Mouse (Mus musculus) liver, postnatal 0 days (tissue): ENCODE data around the gene Trappc11. TPM values are rescaled to one million over a fixed set of nuclear protein-coding genes. Genes with fewer than 3 reads are reported as not detected.
"Not testable (repeated sequence)": the region's sequence is repeated elsewhere in the genome, so short reads cannot be mapped to it uniquely, and the experiment has no call there.

Source experiments
- ATAC-seq: fragments of 200-750 bp; cut with Nextera tagmentation; 2 replicates; pipeline ENCODE4 v1.8.0; 2017; ENCODE audit warnings: mild to moderate bottlenecking, moderate library complexity
- DNase-seq: peaks from one replicate; pipeline ENCODE4 v3.0.0-alpha.2; 2016
- H3K27ac ChIP-seq: fragments of 300-500 bp; sonication (generic); 2 replicates; pipeline ENCODE4 v1.5.1; 2014; ENCODE audit warnings: antibody characterized with exemption, moderate library complexity, mild to moderate bottlenecking, low read depth
- H3K27me3 ChIP-seq: fragments of 300-500 bp; sonication (generic); 2 replicates; pipeline ENCODE4 v1.6.1; 2014; ENCODE audit warnings: low read length, control low read depth, mixed read lengths; ENCODE audit not compliant: insufficient read depth
- H3K36me3 ChIP-seq: fragments of 300-500 bp; sonication (generic); replicated peaks from 2 replicates; pipeline ENCODE4 v1.6.1; 2014; ENCODE audit warnings: mild to moderate bottlenecking, control low read depth, low read length, moderate library complexity, mixed read lengths; ENCODE audit not compliant: insufficient read depth
- H3K4me1 ChIP-seq: fragments of 300-500 bp; sonication (generic); 2 replicates; pipeline ENCODE4 v1.6.1; 2014; ENCODE audit warnings: antibody characterized with exemption, mild to moderate bottlenecking, control low read depth; ENCODE audit not compliant: insufficient read depth
- H3K4me2 ChIP-seq: fragments of 300-500 bp; sonication (generic); 2 replicates; pipeline ENCODE4 v1.6.1; 2014; ENCODE audit warnings: low read depth, mild to moderate bottlenecking, low read length, moderate library complexity, mixed read lengths
- H3K4me3 ChIP-seq: fragments of 300-500 bp; sonication (generic); 2 replicates; pipeline ENCODE4 v1.5.1; 2014; ENCODE audit warnings: low read depth, low read length
- H3K9ac ChIP-seq: fragments of 300-500 bp; sonication (generic); replicated peaks from 2 replicates; pipeline ENCODE4 v1.6.1; 2014; ENCODE audit warnings: mild to moderate bottlenecking, moderate library complexity
- H3K9me3 ChIP-seq: fragments of 300-500 bp; sonication (generic); 2 replicates; pipeline ENCODE4 v1.6.1; 2016; ENCODE audit warnings: mild to moderate bottlenecking, control low read depth, low read length, mixed read lengths
- CTCF ChIP-seq: sonication (generic); IDR thresholded peaks from 2 replicates; pipeline ENCODE4 v1.5.1; 2016; ENCODE audit warnings: antibody characterized with exemption, low read depth
- EP300 ChIP-seq: IDR thresholded peaks from 2 replicates; pipeline ENCODE4 v1.6.1; 2016; ENCODE audit warnings: antibody characterized with exemption, low read depth, mild to moderate bottlenecking
- WGBS: fragments of 180-500 bp; shearing (Covaris S2); extraction: QIAGEN DNeasy Blood & Tissue Kit; methylation state at CpG from one replicate; pipeline ENCODE4 v1.1.7; 2014; ENCODE audit not compliant: insufficient replicate concordance; 5-methylcytosine and 5-hydroxymethylcytosine counted together
- polyA plus RNA-seq: library from polyadenylated mRNA; unstranded; fragments of >200 nt; fragmentation: Nextera tagmentation; extraction: Ambion mirVana; gene quantifications from 2 replicates; pipeline ENCODE4 v1.2.1, GENCODE M21; 2015

Trappc11 gene
- polyA plus RNA-seq, 1 experiment from 2014 or later = 10.2 TPM

DNA sequence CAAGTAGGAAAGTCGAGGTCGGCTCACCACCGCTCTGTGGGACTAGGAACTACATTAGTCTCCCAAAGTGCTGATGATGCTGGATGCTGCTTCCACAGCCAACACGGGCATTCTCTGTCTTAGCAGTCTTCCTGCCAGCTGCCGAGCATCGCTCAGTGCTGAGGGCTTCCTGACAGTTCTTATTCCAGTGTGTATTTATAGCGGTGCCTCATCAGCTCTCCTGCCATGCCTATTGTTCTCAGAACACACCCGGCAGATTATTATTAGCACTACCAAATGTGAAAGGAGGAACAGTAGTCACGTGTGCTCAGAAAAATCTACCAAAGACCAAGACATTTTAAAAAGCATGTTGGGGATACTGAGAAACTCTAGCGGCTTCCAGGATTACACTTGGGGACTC, 71.6 kb downstream of the Trappc11 start:
- Histone ChIP-seq H3K4me2 (no peak overlapping the region), H3K4me1 (no peaks in the 10 kb centered on the region), H3K27me3 (no peaks in the 10 kb centered on the region), H3K9ac (no peak overlapping the region), H3K36me3 (no peaks in the 10 kb centered on the region), H3K27ac (no peak overlapping the region), H3K4me3 (no peak overlapping the region), H3K9me3 (peaks cover 2% of the 10 kb centered on the region; the same call in 1 of the 2 replicates)
- DNase-seq (no peak), ATAC-seq (peak; percentile 31; the same call in 1 of the 2 replicates)
- no peak for TF ChIP-seq EP300
- no peak for TF ChIP-seq CTCF
- 62% methylated on average over 10 of the region's 10 CpGs for WGBS

DNA sequence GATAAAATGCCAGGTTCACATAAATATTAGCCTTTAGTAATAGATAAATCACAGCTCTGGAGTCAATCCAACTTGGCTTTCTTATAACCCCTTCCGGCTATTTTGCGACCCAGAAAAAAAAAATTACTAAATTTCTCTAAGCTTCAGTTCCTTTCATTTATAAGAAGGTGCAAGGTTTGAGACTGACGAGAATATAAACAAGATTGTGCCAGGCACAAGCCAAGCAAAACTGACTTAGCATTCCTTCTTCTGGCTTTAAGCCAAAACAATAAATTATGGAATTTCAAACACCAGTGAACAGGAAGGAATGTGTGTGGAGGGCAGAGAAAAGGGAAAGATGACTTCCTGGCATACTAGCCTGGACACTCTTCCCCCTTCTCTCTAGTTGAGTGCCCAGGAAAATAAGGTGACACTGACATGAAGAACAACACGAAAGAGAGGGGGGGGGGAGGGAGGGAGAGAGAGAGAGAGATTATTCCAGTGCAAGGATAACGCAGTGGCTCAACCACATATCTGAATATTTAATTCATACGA, 74.0 kb downstream of the Trappc11 start:
- Histone ChIP-seq H3K27me3 (no peaks in the 10 kb centered on the region), H3K9me3 (peaks cover 2% of the 10 kb centered on the region; the same call in 1 of the 2 replicates), H3K9ac (no peak overlapping the region), H3K4me2 (no peak overlapping the region), H3K4me1 (no peaks in the 10 kb centered on the region), H3K27ac (no peak overlapping the region), H3K4me3 (no peak overlapping the region), H3K36me3 (no peaks in the 10 kb centered on the region)
- no peak for DNase-seq
- 81% methylated on average over 6 of the region's 6 CpGs for WGBS
- TF ChIP-seq CTCF = no peak
- TF ChIP-seq EP300 = no peak
- ATAC-seq = no peak

DNA sequence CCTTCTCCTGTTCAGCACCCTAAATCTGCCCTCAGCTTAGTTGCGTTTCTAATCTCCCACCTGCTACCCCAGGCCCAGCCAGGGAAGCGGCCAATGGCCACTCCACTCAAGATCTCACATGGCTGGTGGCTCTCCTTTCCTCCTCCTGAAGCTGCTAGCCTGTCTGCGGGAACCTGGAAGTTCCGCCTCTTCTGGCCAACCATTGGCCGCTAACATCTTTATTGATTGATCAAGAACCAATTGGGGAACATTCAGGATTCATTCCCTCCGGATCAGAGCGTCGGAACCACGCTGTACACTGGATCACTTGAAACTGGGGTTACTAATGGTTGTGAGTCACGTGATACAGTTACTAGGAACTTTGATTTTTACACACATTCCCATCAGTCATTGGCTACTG, 74.7 kb downstream of the Trappc11 start:
- H3K36me3 ChIP-seq = no peaks in the 10 kb centered on the region
- H3K4me3 ChIP-seq = no peak overlapping the region
- H3K9ac ChIP-seq = no peak overlapping the region
- H3K27ac ChIP-seq = no peak overlapping the region
- DNase-seq = no peak
- no peak for ATAC-seq
- H3K27me3 ChIP-seq = no peaks in the 10 kb centered on the region
- no peak for TF ChIP-seq EP300
- no peak overlapping the region for H3K4me2 ChIP-seq
- peaks cover 2% of the 10 kb centered on the region; the same call in 1 of the 2 replicates for H3K9me3 ChIP-seq
- no peaks in the 10 kb centered on the region for H3K4me1 ChIP-seq
- 83% methylated on average over 10 of the region's 10 CpGs for WGBS

DNA sequence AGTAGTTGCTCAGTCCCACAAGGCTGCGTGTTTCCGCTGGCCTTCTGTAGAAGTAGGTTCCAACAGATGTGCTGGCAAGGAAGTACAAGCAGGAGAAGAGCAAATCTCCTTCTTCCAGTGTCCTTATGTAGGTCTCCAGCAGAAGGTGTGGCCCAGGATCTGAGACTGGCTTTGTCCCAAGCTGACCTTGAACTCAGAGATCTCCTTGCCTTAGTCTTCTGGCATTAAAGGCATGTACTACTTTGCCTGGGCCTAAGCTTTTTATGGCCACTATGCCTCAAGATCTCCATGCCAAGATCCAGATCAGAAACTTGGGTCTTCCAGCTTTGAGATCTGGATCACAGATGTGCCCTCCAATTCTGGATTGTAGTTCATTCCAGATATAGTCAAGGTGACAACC, 84.1 kb downstream of the Trappc11 start:
- not testable (repeated sequence) for H3K9me3 ChIP-seq, H3K36me3 ChIP-seq, H3K27me3 ChIP-seq, H3K4me3 ChIP-seq, H3K27ac ChIP-seq, H3K4me1 ChIP-seq, DNase-seq, H3K9ac ChIP-seq, ATAC-seq, H3K4me2 ChIP-seq
- 94% methylated on average over 2 of the region's 2 CpGs for WGBS

DNA sequence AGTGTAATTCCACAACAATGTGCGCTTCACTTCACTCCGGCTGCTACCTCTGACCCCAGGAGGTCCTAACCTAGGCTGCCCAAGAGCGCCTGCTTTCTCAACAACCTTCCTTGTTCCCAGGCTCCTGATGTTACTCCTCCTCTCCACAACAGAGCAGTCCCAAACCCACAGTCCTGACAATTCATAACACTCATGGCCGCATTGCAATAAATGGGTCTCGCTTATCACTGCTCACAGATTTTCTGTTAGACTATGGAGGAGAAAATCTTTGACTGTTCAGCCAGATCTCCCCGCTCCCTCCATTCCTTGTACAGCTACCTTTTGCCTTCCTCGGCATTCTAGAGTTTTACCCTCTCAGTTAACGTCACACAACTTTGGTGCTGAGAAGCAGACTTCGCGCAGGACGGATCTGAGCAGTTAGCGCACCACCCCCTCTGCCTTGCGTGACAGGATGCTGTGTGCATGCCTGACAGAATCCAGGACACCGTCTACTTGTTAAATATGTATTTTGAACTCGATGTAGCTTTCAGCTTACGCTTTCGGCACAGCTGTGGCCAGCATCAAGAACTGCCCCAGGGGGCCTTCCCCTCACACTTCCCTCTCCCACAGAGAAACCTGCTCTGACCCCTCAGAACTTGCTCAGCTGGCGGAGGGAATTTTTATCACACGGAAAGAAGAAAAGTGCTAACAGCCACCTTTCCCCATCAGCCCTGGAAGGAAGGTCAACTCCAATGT, 86.8 kb downstream of the Trappc11 start, which contains the start of gene Stox2:
Stox2 (minus strand) TSS at position 51 of the 735 bp plus-strand sequence.
- DNase-seq = no peak
- 79% methylated on average over 19 of the region's 19 CpGs for WGBS
- ATAC-seq = no peak

More for the DNA sequence above, 86.8 kb downstream of the Trappc11 start, which contains the start of gene Stox2:
- Histone ChIP-seq H3K4me2 (no peak within 1 kb of the TSS), H3K9me3 (no peaks in the 10 kb centered on the region), H3K36me3 (no peaks in the 10 kb centered on the region), H3K4me1 (no peaks in the 10 kb centered on the region), H3K4me3 (no peak within 1 kb of the TSS), H3K27me3 (no peaks in the 10 kb centered on the region), H3K9ac (no peak within 1 kb of the TSS), H3K27ac (no peak within 1 kb of the TSS)
- TF ChIP-seq EP300 = no peak
- TF ChIP-seq CTCF = no peak

Other genes with a start within 250 kb of the Trappc11 start
- gene Stox2, start 87.1 kb downstream of the Trappc11 start, polyA plus RNA-seq = 0.51 and 0.54 TPM in 2 replicates
- 32.0 and 34.1 TPM in 2 replicates for gene Rwdd4a, start 194 bp upstream of the Trappc11 start, polyA plus RNA-seq
- gene Ing2, start 142.1 kb upstream of the Trappc11 start, polyA plus RNA-seq = 10.3 and 12.6 TPM in 2 replicates
- 12.8 and 13.7 TPM in 2 replicates for gene Cdkn2aip, start 180.5 kb upstream of the Trappc11 start, polyA plus RNA-seq